Mouse (Mus musculus) lung, postnatal 0 days (tissue): ENCODE data around the gene Vav2.

Source experiments
- CTCF ChIP-seq: IDR thresholded peaks from 2 replicates; pipeline ENCODE4 v1.5.1; 2016; ENCODE audit warnings: antibody characterized with exemption, mild to moderate bottlenecking
- EP300 ChIP-seq: IDR thresholded peaks from 2 replicates; pipeline ENCODE4 v1.6.1; 2016; ENCODE audit warnings: antibody characterized with exemption, mild to moderate bottlenecking, control low read depth

DNA sequence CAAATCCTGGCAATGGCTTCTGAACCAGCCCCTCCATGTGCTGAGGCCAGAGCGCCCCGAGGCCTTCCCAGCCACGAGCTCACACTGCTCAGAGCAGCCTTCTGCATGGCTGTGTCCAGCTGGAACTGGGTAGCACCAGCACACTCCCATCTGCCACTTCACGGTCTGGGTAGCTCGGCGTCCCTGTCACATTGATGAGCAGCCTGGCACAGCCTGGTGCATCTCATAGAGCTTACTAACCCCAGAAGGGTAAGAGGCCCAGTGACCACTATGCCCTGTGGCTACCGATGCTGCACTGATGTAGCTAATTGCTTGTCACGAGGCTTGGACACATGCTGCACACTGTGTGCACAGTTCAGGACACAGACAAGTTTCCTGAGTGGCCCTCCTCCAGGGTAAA lies 74.1 kb downstream of the Vav2 start:
- no peak for TF ChIP-seq CTCF
- no peak for TF ChIP-seq EP300
